Mouse (Mus musculus): Measurements from ENCODE around the gene 2810006K23Rik.

DNA sequence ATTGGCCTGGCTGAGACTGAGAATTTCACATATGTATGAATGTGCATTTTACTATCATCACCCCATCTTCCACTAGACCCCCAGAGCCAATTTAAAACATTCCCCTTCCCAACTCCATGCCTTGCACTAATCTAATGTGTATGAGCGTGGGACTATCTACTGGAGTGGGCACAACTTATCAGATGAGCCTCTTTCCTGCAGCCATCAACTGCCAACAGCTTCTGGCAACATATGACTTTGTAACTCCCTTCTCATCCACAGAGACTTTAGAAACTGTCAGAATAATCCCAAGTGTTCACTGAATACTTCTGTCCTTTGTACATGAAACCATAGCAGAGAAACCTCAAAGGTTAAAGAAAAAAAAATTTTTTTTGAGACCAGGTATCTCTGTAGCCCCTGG is 52.2 kb downstream of the 2810006K23Rik start:
- TF ChIP-seq CTCF (IDR thresholded peaks at IDR 0.05; ENCODE audit: low read depth, low read length) = no peak
- TF ChIP-seq POLR2A (IDR thresholded peaks at IDR 0.05; ENCODE audit: extremely low read depth, insufficient read depth, low read length) = no peak
